Mouse (Mus musculus) embryo, embryonic 11 days (tissue): Measurements from ENCODE around the gene Cbx7.

Experiments used
- DNase-seq: peaks from one replicate; pipeline ENCODE4 v3.0.0-alpha.2; 2015

The Cbx7 gene

DNA sequence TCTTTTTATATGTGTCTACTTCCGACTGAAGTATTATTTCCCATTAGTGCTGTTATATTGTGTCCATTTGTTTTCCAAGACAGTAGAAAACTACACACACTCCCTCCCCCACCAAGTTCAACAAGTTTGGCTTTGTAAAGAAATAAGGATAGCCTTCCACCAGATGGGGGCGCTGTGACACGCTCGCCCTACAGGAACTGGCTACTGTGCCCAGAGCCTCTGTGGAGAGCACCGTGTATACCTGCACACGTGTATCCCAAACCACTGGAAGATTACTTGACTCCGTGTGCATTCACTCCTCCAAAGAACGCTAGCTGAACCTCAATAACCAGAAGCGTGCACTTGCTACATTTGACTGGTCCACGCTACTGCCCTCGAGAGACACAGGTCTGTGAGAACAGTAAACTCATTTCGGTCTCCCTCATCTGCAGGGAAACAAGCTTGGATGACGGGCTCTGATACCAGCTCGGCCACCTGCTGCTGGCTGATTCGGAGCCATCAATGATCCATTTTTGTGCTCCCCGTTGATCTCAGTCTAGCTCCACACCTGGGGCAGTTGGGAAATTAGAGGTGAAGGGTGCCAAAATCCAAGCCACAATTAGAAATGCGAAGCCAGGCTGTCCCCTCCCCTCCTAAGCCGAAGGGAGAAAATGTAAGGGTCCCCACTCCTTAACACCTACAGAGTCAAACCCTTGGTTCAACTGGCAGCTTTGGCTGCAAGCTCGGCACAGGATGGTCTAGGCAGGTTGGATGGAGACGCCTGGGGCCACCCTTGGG, 79.3 kb downstream of the Cbx7 start, which contains the start of gene Apobec3:
Apobec3 (plus strand) TSS at position 224 of the 777 bp plus-strand sequence.
- DNase-seq = peak; percentile 76

DNA sequence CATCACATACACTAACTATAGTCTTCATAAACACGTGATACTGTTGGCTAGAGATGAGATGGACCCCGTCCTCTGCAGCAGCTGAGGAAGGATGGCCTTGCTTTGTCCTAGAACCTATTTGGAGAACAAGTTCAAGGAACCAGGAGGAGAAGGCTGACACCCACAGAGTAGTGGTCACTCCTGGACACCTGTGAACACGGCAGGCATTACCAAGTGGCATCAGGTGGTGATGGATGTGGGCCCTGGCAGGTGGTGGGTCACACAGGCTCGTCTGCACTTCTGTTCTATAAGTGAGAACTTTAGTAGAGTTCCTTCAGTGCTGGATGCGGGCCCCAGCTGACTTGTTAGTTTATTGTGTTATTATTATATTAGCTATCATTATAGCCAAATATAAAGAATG, 86.1 kb downstream of the Cbx7 start:
- DNase-seq = no peak

DNA sequence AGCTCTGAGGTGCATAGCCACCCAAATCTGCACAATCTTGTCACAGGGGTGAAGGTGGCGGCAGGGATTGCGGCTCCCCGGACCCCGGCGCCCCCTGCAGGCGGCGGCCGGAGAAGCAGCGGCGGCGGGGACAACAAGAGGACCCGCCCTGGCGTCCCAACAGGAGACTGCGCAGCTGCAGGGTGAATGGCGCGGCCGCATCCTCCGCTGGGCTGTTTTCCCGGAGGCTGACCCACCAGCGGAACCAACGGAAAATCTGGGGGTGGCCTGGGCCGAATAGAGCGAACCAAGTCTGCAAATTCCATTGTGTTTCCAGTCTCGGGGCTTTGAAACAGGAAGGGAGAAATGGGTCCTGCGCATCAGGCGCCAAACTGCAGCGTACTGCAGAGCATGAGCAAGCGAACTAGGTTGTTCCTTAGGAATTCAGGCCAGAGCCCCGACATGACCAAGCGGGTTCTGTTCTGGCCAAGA, 87.5 kb downstream of the Cbx7 start:
- DNase-seq = peak; percentile 94

DNA sequence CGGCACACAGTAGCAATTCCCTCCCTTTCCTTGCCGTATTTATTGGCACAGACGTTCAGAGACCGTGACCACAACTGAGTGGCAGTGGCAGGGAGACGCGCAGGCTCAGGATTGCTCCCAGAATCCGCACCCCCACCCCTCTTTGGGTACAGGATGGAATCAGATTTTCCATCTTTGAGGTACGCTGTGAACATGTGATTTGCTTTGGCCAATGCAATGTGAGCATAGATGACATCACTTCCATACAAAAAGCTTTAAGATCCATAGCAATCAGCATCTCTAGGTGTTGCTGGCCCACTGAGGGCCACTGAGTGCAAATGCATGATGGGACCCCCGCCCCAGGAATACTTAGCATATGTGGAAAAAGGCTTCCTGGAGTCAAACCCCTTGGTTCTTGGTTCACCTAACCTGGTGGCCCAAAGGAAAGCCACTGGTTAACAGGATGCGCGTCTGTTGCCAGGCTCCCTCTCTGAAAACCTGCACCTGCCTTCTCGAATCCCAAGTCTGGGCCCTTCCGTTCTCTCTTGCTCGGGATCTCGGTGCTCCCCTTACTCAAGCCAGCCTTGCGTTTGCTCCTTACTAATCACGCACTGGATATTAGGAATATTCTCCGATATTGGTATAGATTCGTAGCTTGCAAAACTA, 88.2 kb downstream of the Cbx7 start:
- peak; percentile 10 for DNase-seq

DNA sequence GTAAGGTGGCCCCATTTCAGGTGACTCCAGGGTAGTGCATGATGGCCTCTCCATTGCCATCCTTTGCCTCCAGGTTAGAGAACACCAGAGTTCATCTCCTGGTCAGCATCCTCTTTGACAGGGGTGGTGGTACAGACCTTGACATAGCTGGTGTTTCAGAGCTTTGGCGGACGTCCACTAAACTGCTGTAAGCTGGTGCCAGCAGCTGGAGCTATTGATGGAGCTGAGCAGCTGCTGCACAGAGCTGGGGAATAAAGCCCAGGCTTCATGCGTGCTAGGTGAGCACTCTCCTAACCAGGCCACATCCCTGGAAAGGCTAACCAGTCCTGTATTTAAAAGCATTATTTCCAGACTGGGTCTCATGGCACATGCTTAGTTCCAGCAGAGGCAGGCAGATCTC, 90.4 kb downstream of the Cbx7 start:
- no peak for DNase-seq

DNA sequence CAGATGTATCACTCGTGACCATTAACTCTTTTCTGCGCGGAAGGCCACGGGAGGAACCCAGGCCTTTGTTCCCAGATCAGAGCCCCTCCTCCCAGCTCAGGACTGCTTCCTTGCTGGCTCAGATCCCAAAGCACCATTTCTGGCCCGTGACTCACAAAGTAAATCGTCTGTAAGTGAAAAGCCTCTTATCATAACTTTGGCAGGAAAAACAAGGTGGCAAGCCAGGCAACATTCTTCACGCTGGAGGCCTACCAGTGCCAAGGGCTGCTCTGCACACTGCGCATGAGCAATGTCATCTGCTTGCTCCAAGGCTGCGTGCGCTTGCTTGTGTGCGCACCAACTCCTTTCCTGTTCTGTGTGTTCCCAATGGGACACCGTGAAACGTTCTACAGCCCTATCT, 91.6 kb downstream of the Cbx7 start:
- peak; percentile 7 for DNase-seq

DNA sequence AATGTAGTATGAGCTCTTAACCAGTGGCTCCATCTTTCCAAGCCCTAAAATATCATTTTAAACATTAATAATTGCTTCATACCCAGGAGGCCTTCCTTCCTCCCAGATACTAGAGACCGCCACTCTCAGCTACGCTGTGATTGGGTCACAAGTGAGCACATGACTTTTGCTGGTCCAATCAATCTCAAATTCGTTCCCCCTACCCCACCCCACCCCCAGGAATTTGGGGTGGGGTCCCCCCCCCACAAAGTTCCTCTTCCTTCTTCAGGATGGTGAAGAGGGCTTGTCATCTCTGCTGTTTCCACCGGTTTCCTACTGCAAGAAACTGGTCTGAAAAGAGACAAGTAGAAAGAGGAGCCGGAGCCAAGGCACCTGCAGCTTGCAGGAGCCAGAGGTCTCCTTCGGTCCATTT, 92.2 kb downstream of the Cbx7 start:
- no peak for DNase-seq

DNA sequence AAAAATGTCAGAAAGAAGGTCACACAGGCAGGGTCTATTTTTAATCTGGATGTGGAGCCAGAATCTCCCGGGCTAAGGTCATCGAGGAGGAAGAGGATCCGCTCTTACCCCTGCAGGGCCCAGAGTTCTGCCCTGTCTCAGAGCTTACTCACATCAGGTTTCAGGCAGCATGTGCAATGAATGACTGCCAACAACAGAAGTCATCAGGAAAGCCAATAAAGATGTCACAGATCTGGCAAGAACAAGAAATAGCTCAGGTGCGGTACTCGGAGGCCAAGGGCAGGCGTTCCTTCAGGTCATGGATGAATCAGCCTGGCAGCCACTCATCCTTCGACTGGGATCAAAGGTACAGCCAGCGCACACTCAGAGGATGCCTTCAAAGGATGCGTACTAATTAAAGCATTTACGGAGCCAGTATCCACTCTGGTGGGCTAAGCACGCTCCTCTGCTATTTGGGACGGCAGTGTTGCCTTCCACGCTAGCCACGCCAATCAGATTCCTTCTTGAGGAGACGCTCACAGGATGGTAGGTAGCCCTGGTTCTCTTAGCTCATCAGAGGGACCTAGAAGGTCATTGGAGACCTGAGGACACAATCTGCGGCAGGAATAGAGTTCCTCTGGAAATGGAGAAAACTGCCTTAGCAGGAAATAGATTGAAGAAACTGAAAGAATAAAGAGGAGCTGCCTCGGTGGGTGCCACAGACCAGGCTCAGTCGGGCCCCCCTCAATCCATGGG, 95.5 kb downstream of the Cbx7 start:
- no peak for DNase-seq

DNA sequence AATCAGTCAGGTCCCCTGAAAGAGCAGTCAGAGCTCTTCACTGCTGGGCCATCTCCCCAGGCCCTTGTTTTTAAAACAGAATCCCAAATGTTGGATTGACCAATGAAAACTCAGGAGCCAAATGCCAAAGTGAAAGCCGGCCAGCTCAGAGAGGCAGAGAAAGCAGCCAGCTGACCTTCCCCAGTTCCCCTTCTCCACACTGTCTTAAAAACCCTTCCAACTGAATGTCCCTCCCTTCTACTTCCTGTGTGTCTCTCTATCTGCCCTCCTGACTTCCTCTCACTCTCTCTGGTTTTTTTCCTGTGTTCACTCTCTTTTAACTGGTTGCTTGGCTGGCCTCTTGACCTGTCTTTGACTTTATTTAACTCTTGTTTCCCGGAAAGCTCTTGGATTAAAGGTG, 96.9 kb downstream of the Cbx7 start:
- DNase-seq = no peak

DNA sequence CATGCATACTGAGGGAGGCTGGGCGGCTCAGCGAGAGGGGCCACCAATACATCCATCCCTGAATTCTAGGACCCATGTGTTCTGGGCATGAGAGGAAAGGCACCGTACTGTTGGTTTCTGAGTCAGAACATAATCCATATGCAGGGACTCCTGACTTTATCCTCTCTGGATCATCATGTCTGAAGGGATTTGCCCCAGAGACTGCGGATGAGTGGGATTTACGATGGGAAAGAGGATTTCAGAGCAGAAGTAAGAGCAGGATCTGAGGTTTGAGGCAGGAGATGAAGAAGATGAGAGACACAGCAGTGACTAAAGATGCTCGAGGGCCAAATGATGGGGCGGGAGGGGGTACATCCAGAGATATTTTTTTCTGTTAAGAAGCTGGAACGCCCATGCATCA, 97.4 kb downstream of the Cbx7 start:
- DNase-seq = no peak

DNA sequence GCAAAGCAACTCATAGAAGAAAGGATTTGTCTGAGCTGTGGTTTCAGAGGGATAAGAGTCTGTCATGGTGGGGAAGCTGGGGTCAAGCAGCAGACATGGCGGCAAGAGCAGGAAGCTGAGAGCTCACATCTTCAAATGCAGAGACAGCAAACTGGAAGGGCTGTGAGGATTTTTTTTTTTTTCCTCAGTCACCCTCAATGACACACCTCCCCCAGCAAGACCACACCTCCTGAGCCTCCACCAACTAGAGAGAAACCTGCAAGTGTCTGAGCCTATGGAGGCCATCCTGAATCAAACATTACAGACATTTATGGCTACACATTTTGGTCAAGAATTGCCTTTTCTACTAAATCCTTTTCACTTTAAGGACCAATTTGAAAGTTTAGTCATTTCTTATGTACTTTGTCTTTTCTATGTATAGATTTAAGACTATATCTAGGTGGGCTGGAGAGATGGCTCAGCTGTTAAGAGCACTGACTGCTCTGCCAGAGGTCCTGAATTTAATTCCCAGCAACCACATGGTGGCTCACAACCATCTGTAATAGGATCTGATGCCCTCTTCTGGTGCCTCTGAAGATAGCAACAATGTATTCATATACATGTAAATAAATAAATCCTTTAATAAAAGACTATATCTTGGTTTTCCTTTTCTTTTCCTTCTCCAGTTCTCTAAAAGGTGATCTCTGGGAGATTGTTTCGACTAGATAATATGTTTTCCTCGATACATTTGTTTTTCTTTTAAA, 103.5 kb downstream of the Cbx7 start:
- DNase-seq = no peak
